Mouse (Mus musculus) megakaryocyte, adult 5-6 weeks (primary cell): ENCODE data around the gene Psmd8. TPM values are rescaled to one million over a fixed set of nuclear protein-coding genes. Genes with fewer than 3 reads are reported as not detected.
"Not testable (repeated sequence)": the region's sequence is repeated elsewhere in the genome, so short reads cannot be mapped to it uniquely, and the experiment has no call there.

Experiments used
- ATAC-seq: 2 replicates; pipeline ENCODE4 v1.8.0; 2016; ENCODE audit warnings: mild to moderate bottlenecking, inconsistent platforms; ENCODE audit not compliant: poor library complexity, severe bottlenecking
- total RNA-seq, 2 experiments: library from RNA; stranded (forward) in 1 of 2; stranded (reverse) in 1 of 2; fragments of 153-499, 151-499 nt in 1 of 2; fragments of 221-1000, 200-1000 nt in 1 of 2; gene quantifications; 2 replicates each; pipeline versions ENCODE4 v1.2.3 to v1.2.4; 2015 to 2017

Psmd8 gene
- total RNA-seq, 2 experiments from 2014 or later = 207 to 215 TPM

- not testable (repeated sequence) for ATAC-seq
Observed at GRCm38 (mm10) chr7:29139237-29139636, 41.3 kb downstream of the Psmd8 start.

GRCm38 (mm10) chr7:29137429-29137828 lies 43.1 kb downstream of the Psmd8 start:
- ATAC-seq = no peak

GRCm38 (mm10) chr7:29134693-29135386 lies 45.7 kb downstream of the Psmd8 start, which contains the start of gene Rasgrp4:
Gene Rasgrp4, plus strand, starts transcription at chr7:29134851.
- peak; percentile 99 for ATAC-seq

GRCm38 (mm10) chr7:29134230-29134629 lies 46.3 kb downstream of the Psmd8 start:
- no peak for ATAC-seq

- ATAC-seq = peak; percentile 67
Observed at GRCm38 (mm10) chr7:29128725-29129124, 51.8 kb downstream of the Psmd8 start.

- ATAC-seq = peak; percentile 75
Observed at GRCm38 (mm10) chr7:29126173-29126915, 54.2 kb downstream of the Psmd8 start.

GRCm38 (mm10) chr7:29124970-29125369 lies 55.5 kb downstream of the Psmd8 start, which contains the start of gene Ryr1:
Gene Ryr1, minus strand, starts transcription at chr7:29125179.
- ATAC-seq = peak; percentile 79

Other genes starting within 250 kb of the Psmd8 start
- 82.5 and 87.8 TPM in 2 replicates for gene Actn4, start 218.4 kb downstream of the Psmd8 start, total RNA-seq (2015)
- gene Actn4, start 218.4 kb downstream of the Psmd8 start, total RNA-seq (2017) = 44.7 and 55.1 TPM in 2 replicates
- gene Eif3k, start 198.8 kb downstream of the Psmd8 start, total RNA-seq (2015) = 216 and 241 TPM in 2 replicates
- gene Eif3k, start 198.8 kb downstream of the Psmd8 start, total RNA-seq (2017) = 340 and 348 TPM in 2 replicates
- gene Map4k1, start 198.7 kb downstream of the Psmd8 start, total RNA-seq (2015) = 53.8 and 54.4 TPM in 2 replicates
- 44.2 and 60.4 TPM in 2 replicates for gene Map4k1, start 198.7 kb downstream of the Psmd8 start, total RNA-seq (2017)
- gene Ryr1, start 55.5 kb downstream of the Psmd8 start, total RNA-seq (2015) = 0.52 and 0.78 TPM in 2 replicates
- 0.69 and 0.92 TPM in 2 replicates for gene Ryr1, start 55.5 kb downstream of the Psmd8 start, total RNA-seq (2017)
- gene Rasgrp4, start 45.9 kb downstream of the Psmd8 start, total RNA-seq (2015) = 75.1 and 80.4 TPM in 2 replicates
- gene Rasgrp4, start 45.9 kb downstream of the Psmd8 start, total RNA-seq (2017) = 25.6 and 58.0 TPM in 2 replicates
- gene Fam98c, start 24.5 kb downstream of the Psmd8 start, total RNA-seq (2015) = 26.5 and 26.7 TPM in 2 replicates
- 24.0 and 24.2 TPM in 2 replicates for gene Fam98c, start 24.5 kb downstream of the Psmd8 start, total RNA-seq (2017)
- 0.80 and 0.91 TPM in 2 replicates for gene Ggn, start 10.5 kb downstream of the Psmd8 start, total RNA-seq (2015)
- gene Ggn, start 10.5 kb downstream of the Psmd8 start, total RNA-seq (2017) = 0.29 and 0.81 TPM in 2 replicates
- 0.66 and 1.3 TPM in 2 replicates for gene Spred3, start 10.3 kb downstream of the Psmd8 start, total RNA-seq (2015)
- 0.77 and 0.94 TPM in 2 replicates for gene Spred3, start 10.3 kb downstream of the Psmd8 start, total RNA-seq (2017)
- gene Catsperg1, start 33.3 kb upstream of the Psmd8 start, total RNA-seq (2015) = 1.4 and 3.8 TPM in 2 replicates
- 1.2 and 7.5 TPM in 2 replicates for gene Catsperg1, start 33.3 kb upstream of the Psmd8 start, total RNA-seq (2017)
- gene Kcnk6, start 51.8 kb upstream of the Psmd8 start, total RNA-seq (2015) = 9.2 and 10.1 TPM in 2 replicates
- 14.5 and 14.6 TPM in 2 replicates for gene Kcnk6, start 51.8 kb upstream of the Psmd8 start, total RNA-seq (2017)
- 36.2 and 38.0 TPM in 2 replicates for gene Yif1b, start 57.6 kb upstream of the Psmd8 start, total RNA-seq (2015)
- gene Yif1b, start 57.6 kb upstream of the Psmd8 start, total RNA-seq (2017) = 19.1 and 21.8 TPM in 2 replicates
- not detected in 2 replicates for gene 2200002D01Rik, start 67.8 kb upstream of the Psmd8 start, total RNA-seq (2015)
- gene 2200002D01Rik, start 67.8 kb upstream of the Psmd8 start, total RNA-seq (2017) = 0.37 and 2.4 TPM in 2 replicates
- gene Spint2, start 101.2 kb upstream of the Psmd8 start, total RNA-seq (2015) = 6.1 and 7.3 TPM in 2 replicates
- gene Spint2, start 101.2 kb upstream of the Psmd8 start, total RNA-seq (2017) = 2.6 and 5.3 TPM in 2 replicates
- gene Ppp1r14a, start 108.6 kb upstream of the Psmd8 start, total RNA-seq (2015) = not detected in 2 replicates
- not detected in 2 replicates for gene Ppp1r14a, start 108.6 kb upstream of the Psmd8 start, total RNA-seq (2017)
- gene Dpf1, start 123.2 kb upstream of the Psmd8 start, total RNA-seq (2015) = not detected in 2 replicates
- not detected in 2 replicates for gene Dpf1, start 123.2 kb upstream of the Psmd8 start, total RNA-seq (2017)